Comparison of ENCODE assay signal across 8 mouse cellular contexts in the genomic region with DNA sequence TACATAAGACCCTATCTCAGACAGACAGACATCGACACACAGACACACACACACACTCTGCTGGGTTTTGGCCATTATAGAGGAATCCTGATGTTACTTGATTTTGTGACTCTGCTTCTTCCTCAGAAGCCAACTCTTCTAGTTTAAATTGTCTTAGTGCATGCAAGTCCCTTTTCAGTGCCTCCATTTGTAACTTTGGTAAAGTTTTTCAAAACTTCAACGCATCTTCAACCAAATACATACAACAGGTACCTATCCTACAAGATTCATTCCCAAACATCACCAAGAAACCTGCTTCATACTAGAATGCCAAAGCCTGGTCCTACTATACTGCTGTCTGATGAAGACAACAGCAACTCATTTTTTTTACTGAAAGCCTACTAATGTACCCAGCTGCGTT. TPM values are rescaled to one million over a fixed set of nuclear protein-coding genes. Genes with fewer than 3 reads are reported as not detected.
DNase-seq lines count a peak whose midpoint lies in the region; ATAC-seq and TF ChIP-seq lines count a peak whose summit lies in the region.

No protein-coding gene starts in this region.

- H3K9ac ChIP-seq in heart, postnatal 0 days (replicated peaks; ENCODE audit: low read depth, low read length) = peak overlapping the region; percentile 87; the same call in 1 of the 2 replicates
- H3K9ac ChIP-seq in hindbrain, embryonic 15.5 days = peak overlapping the region; percentile 73; the same call in 1 of the 2 replicates
- peak overlapping the region; percentile 77; the same call in 1 of the 2 replicates for H3K9ac ChIP-seq in midbrain, embryonic 15.5 days

- TF ChIP-seq POLR2A in bone marrow macrophage, adult 2 months (IDR thresholded peaks at IDR 0.05; ENCODE audit: borderline replicate concordance, low read depth, low read length) = no peak

- no peak for ATAC-seq in heart, postnatal 0 days (ENCODE audit: insufficient read depth, low read depth)
- no peak for ATAC-seq in hindbrain, embryonic 15.5 days (ENCODE audit: low FRiP score, low read depth)
- no peak for ATAC-seq in midbrain, embryonic 15.5 days (replicated peaks)

- H3K4me1 ChIP-seq in heart, postnatal 0 days (ENCODE audit: control insufficient read depth, insufficient read depth) = peaks cover 22% of the 10 kb centered on the region
- H3K4me1 ChIP-seq in bone marrow macrophage, adult 2 months (ENCODE audit: control insufficient read depth, insufficient read depth, low read length) = peaks cover 14% of the 10 kb centered on the region
- H3K4me1 ChIP-seq in hindbrain, embryonic 15.5 days (replicated peaks) = peaks cover 29% of the 10 kb centered on the region
- peaks cover 26% of the 10 kb centered on the region for H3K4me1 ChIP-seq in midbrain, embryonic 15.5 days

- H3K36me3 ChIP-seq in heart, postnatal 0 days (replicated peaks; ENCODE audit: control insufficient read depth, insufficient read depth, low read length) = peaks cover 18% of the 10 kb centered on the region
- H3K36me3 ChIP-seq in hindbrain, embryonic 15.5 days = peaks cover 6% of the 10 kb centered on the region; the same call in 1 of the 2 replicates
- H3K36me3 ChIP-seq in midbrain, embryonic 15.5 days (replicated peaks) = 0 out of 2 replicates have a peak, but pooled peaks cover 6% of the 10 kb centered on the region

- no peak for DNase-seq in heart, postnatal 0 days (ENCODE audit: low spot score)
- DNase-seq in heart, adult 11 months = no peak
- DNase-seq in left cerebral cortex, adult 9 months (ENCODE audit: low spot score in 2 of 2) = no peak
- no peak for DNase-seq in spleen, postnatal 14 days (ENCODE audit: low spot score in 2 of 2)
- DNase-seq in right cerebral cortex, postnatal 10 days (ENCODE audit: low spot score in 2 of 2) = no peak

- no peak for TF ChIP-seq EP300 in heart, postnatal 0 days (IDR thresholded peaks at IDR 0.05; ENCODE audit: low read depth)

- WGBS in heart, postnatal 0 days = 66% methylated on average over 3 of the region's 3 CpGs
- 86% methylated on average over 3 of the region's 3 CpGs for WGBS in hindbrain, embryonic 15.5 days
- WGBS in midbrain, embryonic 15.5 days = 80% methylated on average over 3 of the region's 3 CpGs

- peak overlapping the region; percentile 83 for H3K4me2 ChIP-seq in heart, postnatal 0 days (ENCODE audit: low read depth, low read length)
- peak overlapping the region; percentile 83 for H3K4me2 ChIP-seq in hindbrain, embryonic 15.5 days
- H3K4me2 ChIP-seq in midbrain, embryonic 15.5 days = peak overlapping the region; percentile 87

- no peaks in the 10 kb centered on the region for H3K9me3 ChIP-seq in heart, postnatal 0 days (replicated peaks; ENCODE audit: control insufficient read depth, low read length)
- H3K9me3 ChIP-seq in hindbrain, embryonic 15.5 days = no peaks in the 10 kb centered on the region
- H3K9me3 ChIP-seq in midbrain, embryonic 15.5 days = no peaks in the 10 kb centered on the region

- H3K27me3 ChIP-seq in heart, postnatal 0 days (ENCODE audit: control insufficient read depth, insufficient read depth, low read length) = no peaks in the 10 kb centered on the region
- no peaks in the 10 kb centered on the region for H3K27me3 ChIP-seq in hindbrain, embryonic 15.5 days
- no peaks in the 10 kb centered on the region for H3K27me3 ChIP-seq in midbrain, embryonic 15.5 days (replicated peaks)

- no peak for TF ChIP-seq CTCF in heart, postnatal 0 days (IDR thresholded peaks at IDR 0.05; ENCODE audit: low read depth)
- TF ChIP-seq CTCF in bone marrow macrophage, adult 2 months (IDR thresholded peaks at IDR 0.05; ENCODE audit: low read depth, low read length) = no peak

- no peak overlapping the region for H3K27ac ChIP-seq in heart, postnatal 0 days (ENCODE audit: low read depth)
- no peak overlapping the region for H3K27ac ChIP-seq in bone marrow macrophage, adult 2 months (ENCODE audit: insufficient read depth, low read depth, low read length)
- no peak overlapping the region for H3K27ac ChIP-seq in hindbrain, embryonic 15.5 days (replicated peaks)
- H3K27ac ChIP-seq in midbrain, embryonic 15.5 days = no peak overlapping the region

- peak overlapping the region; percentile 77 for H3K4me3 ChIP-seq in heart, postnatal 0 days (ENCODE audit: low read depth, low read length)
- peak overlapping the region; percentile 91 for H3K4me3 ChIP-seq in bone marrow macrophage, adult 2 months (ENCODE audit: insufficient read depth, low read length)
- peak overlapping the region; percentile 61 for H3K4me3 ChIP-seq in hindbrain, embryonic 15.5 days
- H3K4me3 ChIP-seq in midbrain, embryonic 15.5 days = peak overlapping the region; percentile 82

RNA-seq across cellular contexts. Expression of a gene that starts 1.5 kb away (rescaled TPM):
- total RNA-seq in heart, postnatal 0 days (2014; rRNA removed; ENCODE audit: low replicate concordance) = 16.5 and 19.6 TPM in 2 replicates
- 31.5 and 35.8 TPM in 2 replicates for polyA plus RNA-seq in heart, postnatal 0 days (2015; fragmentation: Nextera tagmentation; extraction: Ambion mirVana)
- polyA plus RNA-seq in bone marrow macrophage, adult 2 months (2012; ENCODE audit: insufficient read depth, insufficient read length, missing spikeins) = 54.0 and 55.4 TPM in 2 replicates
- polyA plus RNA-seq in hindbrain, embryonic 15.5 days (2015; fragmentation: Nextera tagmentation; extraction: Ambion mirVana) = 62.1 and 64.0 TPM in 2 replicates
- polyA plus RNA-seq in midbrain, embryonic 15.5 days (2015; fragmentation: Nextera tagmentation; extraction: Ambion mirVana) = 61.3 and 62.1 TPM in 2 replicates

RNA-seq across cellular contexts. Expression of a gene that starts 43.2 kb away (rescaled TPM):
- not detected in 2 replicates for total RNA-seq in heart, postnatal 0 days (2014; rRNA removed; ENCODE audit: low replicate concordance)
- 1.0 TPM in 2 replicates for polyA plus RNA-seq in heart, postnatal 0 days (2015; fragmentation: Nextera tagmentation; extraction: Ambion mirVana)
- not detected in 2 replicates for polyA plus RNA-seq in bone marrow macrophage, adult 2 months (2012; ENCODE audit: insufficient read depth, insufficient read length, missing spikeins)
- 1.8 and 2.2 TPM in 2 replicates for polyA plus RNA-seq in hindbrain, embryonic 15.5 days (2015; fragmentation: Nextera tagmentation; extraction: Ambion mirVana)
- 1.6 TPM in 2 replicates for polyA plus RNA-seq in midbrain, embryonic 15.5 days (2015; fragmentation: Nextera tagmentation; extraction: Ambion mirVana)
